Mouse (Mus musculus): Measurements from ENCODE around the gene Foxn1.

The Foxn1 gene

DNA sequence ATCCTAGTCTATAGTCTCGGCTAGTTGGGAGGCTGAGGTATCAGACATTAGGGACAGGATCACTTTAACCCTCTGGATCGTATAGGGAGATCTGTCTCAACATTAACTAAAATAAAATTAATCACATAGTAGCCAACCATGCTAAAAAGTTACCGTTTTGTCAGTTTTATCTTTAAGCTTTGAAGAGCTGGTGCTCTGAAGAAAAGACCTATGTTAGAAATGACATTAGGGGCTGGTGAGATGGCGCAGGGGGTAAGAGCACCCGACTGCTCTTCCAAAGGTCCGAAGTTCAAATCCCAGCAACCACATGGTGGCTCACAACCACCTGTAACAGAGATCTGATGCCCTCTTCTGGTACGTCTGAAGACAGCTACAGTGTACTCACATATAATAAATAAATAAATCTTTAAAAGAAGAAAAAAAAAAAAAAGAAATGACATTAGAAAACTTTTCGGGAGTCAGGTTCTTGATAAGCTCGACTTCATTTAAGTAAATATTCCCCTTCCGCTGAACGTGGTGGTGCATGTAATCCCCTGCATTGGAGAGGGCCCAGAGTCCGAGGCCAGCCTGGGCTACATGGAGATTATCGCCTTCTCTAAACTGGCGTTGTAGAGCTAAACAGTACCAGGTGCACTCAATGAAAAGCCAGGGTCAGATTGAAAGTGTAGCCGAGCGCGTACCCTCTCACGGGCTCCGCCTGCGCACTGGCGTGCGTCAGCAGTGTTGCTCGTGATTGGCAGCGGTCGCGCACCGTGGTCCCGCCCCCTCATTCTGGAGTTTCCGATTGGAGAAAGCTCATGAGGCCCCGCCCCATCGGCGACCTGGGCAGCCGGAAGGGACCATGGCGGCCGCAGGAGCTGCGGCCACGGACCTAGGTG, 58.5 kb downstream of the Foxn1 start, which contains the start of gene Pigs:
Pigs (plus strand) TSS at position 782 of the 878 bp plus-strand sequence.
- DNase-seq (ENCODE audit: low read depth), result peak; percentile 94

DNA sequence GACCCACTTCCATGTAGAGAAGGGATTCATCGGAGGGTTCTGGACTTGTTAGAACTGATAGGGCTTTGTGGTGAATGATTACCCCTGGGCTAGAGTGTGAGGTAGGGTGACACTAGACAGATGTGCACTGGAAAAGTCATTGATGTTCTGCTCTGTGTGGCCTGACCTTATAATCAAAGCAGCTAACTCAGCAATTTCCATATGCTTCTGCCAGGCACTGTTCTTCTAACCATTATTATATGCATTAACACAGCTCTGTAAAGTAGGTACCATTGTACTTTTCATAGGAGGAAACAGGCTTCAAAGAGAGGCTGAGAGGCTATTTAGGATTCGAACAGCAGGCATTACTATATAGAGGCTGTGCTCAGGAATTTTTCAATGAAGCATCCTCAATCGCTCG, 59.1 kb downstream of the Foxn1 start:
- DNase-seq (ENCODE audit: low read depth), result no peak

DNA sequence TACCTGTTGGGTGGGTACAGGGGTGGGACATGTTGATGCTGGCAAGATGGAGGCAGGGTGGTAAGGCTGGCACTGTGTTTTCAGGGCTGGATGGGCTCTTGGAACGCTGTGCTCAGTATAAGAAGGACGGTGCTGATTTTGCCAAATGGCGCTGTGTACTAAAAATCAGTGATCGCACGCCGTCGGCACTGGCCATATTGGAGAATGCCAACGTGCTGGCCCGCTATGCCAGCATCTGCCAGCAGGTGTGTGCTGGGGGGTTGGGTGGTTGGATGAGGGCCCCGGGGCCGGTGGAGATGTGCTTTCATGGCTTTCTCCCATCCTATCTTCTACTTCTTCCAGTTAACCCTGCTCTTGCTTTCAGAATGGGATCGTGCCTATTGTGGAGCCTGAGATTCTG, 61.4 kb downstream of the Foxn1 start:
- no peak for DNase-seq (ENCODE audit: low read depth)

DNA sequence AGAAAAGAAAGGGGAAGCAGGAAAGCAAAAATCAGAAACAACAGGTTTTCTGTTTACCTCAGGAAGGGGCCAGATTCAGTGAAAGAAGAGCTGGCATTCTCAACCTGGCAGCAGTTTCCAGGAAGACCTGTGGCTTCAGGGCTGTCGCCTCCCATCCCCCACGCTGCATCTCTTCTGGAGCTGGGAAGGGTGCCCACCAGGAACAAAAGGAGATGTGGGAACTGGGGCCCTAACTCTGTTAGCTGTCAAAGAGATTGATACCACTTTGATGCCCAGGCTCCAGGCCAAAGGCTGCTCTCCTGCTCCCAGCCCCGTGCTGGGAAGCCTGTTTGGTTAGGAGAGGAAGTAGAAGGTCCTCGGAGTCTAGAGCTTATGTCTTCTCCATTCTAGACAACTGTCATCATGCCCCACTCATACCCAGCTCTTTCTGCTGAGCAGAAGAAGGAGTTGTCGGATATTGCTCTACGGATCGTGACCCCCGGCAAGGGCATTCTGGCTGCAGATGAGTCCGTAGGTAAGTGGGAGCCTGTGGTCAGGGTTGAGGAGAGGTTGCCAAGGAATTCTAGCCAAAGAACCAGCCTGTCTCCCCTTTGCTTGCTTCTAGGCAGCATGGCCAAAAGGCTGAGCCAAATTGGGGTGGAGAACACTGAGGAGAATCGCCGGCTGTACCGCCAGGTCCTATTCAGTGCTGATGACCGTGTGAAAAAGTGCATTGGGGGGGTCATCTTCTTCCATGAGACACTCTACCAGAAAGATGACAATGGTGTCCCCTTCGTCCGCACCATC, 62.2 kb downstream of the Foxn1 start:
- no peak for DNase-seq (ENCODE audit: low read depth)

DNA sequence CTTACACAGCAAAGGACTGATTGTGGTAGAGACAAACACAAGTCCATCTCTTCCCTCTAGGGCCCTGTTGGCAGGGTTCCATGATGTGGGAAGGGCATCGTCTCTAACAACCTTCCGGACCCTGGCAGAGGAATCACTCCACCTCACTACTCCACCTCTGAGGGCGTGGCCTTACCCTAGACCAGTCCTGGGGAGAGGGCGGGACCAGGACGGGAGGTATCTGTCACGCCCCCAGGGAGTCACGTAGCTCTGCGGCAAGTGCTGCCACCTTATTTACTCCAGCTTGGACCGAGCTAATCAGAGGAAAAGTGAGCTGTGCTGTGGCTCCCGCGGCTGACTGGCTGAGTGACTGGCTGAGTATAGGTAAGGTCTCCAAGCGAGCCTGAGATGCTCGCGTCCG, 63.5 kb downstream of the Foxn1 start, which contains the start of gene Aldoc:
Aldoc (plus strand) TSS at position 109 of the 400 bp plus-strand sequence.
- peak; percentile 71 for DNase-seq (ENCODE audit: low read depth)

DNA sequence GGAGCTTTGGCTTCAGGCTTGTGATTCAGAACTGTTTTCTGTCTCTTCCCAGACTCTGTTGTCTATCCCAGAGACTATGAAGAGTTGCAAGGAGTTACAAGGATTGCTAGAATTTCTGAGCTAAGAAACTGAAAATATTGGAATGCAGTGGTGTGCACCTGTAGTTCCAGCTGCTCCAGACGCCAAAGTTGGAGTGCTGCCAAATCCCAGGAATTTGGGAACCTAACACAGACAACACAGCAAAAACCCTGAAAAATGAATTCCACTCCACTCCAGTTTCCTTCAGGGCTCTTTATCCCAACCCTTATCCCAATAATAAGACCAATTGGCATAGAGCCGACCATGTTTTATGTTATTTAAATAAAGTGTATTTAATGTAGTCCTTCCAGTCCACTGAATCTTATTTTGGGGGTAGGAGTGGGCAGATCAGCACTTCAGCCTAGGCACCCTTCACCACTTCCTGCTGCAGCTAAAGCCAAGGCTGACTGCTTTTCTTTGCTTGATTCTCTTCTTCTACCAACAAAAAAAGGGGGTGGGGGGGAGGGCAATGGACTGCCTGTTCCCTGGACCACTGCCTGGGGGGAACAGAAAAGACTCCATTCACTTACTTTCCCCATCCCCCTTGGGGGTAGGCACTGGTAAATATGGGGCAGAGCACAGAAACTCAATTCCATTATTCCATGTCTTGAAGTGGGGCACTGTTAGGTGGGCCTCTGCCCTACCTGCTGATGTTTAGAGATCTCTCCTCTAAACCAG, 64.1 kb downstream of the Foxn1 start:
- DNase-seq (ENCODE audit: low read depth), result no peak

DNA sequence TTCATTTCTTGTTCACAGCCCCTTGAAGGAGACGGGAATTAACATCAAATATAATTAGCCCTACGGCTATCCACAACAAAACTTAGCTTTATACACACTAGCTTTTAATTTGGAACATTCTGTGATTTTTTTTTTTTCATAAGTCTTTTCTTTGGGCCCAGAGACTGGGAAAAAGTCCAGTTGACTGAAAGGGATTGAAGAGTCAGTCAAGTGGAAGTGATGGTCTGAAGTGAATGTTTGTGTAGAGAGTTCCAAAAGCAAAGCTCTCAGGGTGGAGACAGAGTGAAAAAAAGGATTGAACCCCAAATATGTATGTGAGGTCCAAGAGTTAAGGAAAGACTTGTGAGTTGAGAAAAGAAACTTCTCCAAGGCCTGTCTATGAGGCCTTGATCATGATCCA, 67.9 kb downstream of the Foxn1 start:
- no peak for DNase-seq (ENCODE audit: low read depth)

DNA sequence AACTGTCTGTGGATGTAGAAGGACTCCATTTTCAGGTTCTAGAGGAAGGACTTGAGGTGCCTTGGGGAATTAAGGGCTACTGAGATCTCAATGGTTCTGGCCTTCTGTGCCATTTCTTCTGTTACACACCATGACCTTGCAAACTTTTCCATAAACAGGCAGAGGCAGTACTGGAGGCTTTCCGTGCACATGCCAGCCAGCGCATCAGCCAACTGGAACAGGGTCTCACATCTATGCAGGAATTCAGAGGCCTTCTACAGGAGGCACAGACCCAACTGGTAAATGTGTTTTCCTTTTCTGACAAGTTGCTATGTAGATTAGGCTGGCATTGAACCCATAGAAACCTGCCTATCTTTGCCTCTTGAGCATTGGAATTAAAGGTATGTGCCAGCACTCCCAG, 72.7 kb downstream of the Foxn1 start:
- no peak for DNase-seq (ENCODE audit: low read depth)

DNA sequence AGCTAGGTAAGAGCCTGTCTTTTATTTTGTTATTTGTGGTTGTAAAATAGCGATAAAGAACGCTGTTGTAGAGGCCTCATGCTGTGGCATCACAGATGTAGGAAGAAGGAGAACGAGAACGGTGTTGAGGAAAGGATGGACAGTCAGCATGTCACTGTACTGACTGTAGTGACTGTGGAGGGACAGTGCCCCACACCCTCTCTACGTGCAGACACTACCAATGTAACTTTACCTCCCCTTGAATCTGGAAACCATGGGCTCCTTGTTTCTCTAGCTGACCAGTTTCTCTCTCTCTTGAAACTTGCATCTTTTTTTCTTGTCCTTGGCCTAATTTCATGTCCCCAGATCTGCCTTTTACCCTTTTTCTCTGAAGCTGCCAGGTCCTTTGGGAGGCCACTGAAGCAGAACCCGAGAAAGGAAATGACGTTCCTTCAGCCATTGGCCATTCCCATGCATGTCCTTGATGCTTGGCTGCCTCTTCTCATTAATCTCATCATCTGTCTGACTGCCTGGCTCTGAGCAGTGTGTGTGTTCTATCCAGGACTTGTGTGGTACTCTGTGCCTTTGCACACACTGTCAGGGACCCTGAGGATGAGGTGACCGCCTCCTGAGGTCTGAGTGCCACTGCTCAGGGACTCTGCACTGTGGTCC, 75.4 kb downstream of the Foxn1 start:
- DNase-seq (ENCODE audit: low read depth), result no peak

Data from c-Kit-positive CD71-negative TER-119-negative erythroid progenitor cells, embryonic 14.5 days (primary cell).